Mouse (Mus musculus) kidney, embryonic 15.5 days (tissue): ENCODE measurements around the gene Pop5. TPM values are rescaled to one million over a fixed set of nuclear protein-coding genes. Genes with fewer than 3 reads are reported as not detected.

Experiments used
- ATAC-seq: fragments of 200-750 bp; cut with Nextera tagmentation; replicated peaks from 2 replicates; pipeline ENCODE4 v1.8.0; 2017; ENCODE audit warnings: moderate TSS enrichment; ENCODE audit not compliant: low FRiP score
- H3K27ac ChIP-seq: fragments of 300-500 bp; sonication (generic); 2 replicates; pipeline ENCODE4 v1.5.1; 2015; ENCODE audit warnings: mild to moderate bottlenecking, inconsistent platforms
- H3K27me3 ChIP-seq: fragments of 300-500 bp; sonication (generic); 2 replicates; pipeline ENCODE4 v1.6.1; 2015; ENCODE audit warnings: inconsistent platforms
- H3K36me3 ChIP-seq: fragments of 300-500 bp; sonication (generic); 2 replicates; pipeline ENCODE4 v1.6.1; 2015; ENCODE audit warnings: inconsistent platforms
- H3K4me1 ChIP-seq: fragments of 300-500 bp; sonication (generic); 2 replicates; pipeline ENCODE4 v1.6.1; 2015; ENCODE audit warnings: inconsistent platforms
- H3K4me2 ChIP-seq: fragments of 300-500 bp; sonication (generic); 2 replicates; pipeline ENCODE4 v1.6.1; 2015; ENCODE audit warnings: moderate library complexity, mild to moderate bottlenecking, inconsistent platforms
- H3K4me3 ChIP-seq: fragments of 300-500 bp; sonication (generic); replicated peaks from 2 replicates; pipeline ENCODE4 v1.5.1; 2015; ENCODE audit warnings: mild to moderate bottlenecking, inconsistent platforms
- H3K9ac ChIP-seq: fragments of 300-500 bp; sonication (generic); 2 replicates; pipeline ENCODE4 v1.6.1; 2015; ENCODE audit warnings: mild to moderate bottlenecking, inconsistent platforms
- H3K9me3 ChIP-seq: fragments of 300-500 bp; sonication (generic); replicated peaks from 2 replicates; pipeline ENCODE4 v1.6.1; 2016; ENCODE audit warnings: inconsistent platforms
- WGBS: fragments of 180-500 bp; shearing (Covaris S2); methylation state at CpG from one replicate; pipeline ENCODE4 v1.1.7; 2015; ENCODE audit warnings: mixed read lengths; 5-methylcytosine and 5-hydroxymethylcytosine counted together
- polyA plus RNA-seq: library from polyadenylated mRNA; unstranded; fragments of >200 nt; fragmentation: Nextera tagmentation; extraction: Ambion mirVana; gene quantifications from 2 replicates; pipeline ENCODE4 v1.2.1, GENCODE M21; 2015

The Pop5 gene
- polyA plus RNA-seq, 1 experiment from 2014 or later, result 123 TPM

DNA sequence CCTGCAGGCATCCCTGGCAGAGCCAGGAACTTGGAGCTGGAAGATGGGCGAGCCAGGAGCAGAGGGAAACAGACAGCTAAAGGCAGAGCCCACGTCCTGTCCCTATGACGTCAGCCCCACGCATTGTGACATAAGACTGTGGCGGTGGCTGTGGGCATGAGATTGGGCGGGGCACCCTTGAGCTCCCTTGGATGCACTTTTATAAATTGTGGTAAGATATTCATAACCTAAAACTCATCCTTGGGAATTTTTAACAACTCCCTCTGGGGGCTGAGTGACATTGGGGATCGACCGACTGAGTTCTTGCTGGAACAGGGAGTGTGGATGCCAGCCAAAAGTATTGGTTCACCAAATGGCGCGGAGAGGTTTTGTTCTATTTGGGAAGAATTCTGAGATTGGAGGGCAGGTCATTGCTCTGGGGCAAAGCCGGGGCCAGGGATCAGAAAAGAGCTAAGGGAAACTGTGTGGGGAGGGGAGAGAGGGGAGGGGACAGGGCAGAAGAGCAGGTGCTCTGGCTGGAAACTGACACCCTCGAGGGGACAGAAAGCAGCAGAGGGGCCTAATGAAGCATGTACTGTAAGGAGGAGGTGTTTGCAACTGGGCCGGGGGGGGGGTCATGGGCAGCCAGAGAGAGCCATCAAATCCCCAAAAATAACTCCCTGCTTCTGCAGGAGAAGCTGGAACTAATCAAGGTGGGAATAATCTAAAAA lies 14.6 kb upstream of the Pop5 start:
- Histone ChIP-seq H3K27ac (no peak overlapping the region), H3K9me3 (no peaks in the 10 kb centered on the region), H3K27me3 (peaks cover 10% of the 10 kb centered on the region; the same call in 1 of the 2 replicates), H3K36me3 (no peaks in the 10 kb centered on the region), H3K4me3 (no peak overlapping the region), H3K4me1 (peaks cover 18% of the 10 kb centered on the region), H3K9ac (no peak overlapping the region), H3K4me2 (peak overlapping the region; percentile 14; the same call in 1 of the 2 replicates)
- 34% methylated on average over 13 of the region's 13 CpGs for whole genome bisulfite sequencing
- 0 out of 2 replicates have a peak, but pooled peaks have one; percentile 54 for ATAC-seq

DNA sequence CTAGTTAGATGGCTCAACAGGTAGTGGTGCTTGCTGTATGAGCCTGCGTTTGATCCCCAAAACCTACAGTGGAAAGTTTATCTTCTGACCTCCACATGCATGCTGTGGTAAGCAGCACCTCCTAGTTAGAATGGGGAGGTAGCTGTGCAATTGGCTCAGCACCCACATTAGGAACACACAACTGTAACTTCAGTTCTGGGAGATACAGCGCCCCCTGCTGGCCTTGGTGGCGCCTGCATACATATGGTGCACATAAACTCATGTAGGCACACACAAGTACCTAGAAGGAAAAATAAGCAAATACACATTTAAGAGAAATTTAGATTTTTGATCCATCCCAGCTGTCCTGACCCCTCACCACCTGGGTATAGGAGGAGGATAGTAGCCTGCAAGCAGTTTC lies 13.2 kb upstream of the Pop5 start:
- WGBS, result 81% methylated on average over 3 of the region's 3 CpGs
- H3K9me3 ChIP-seq, result no peaks in the 10 kb centered on the region
- peaks cover 7% of the 10 kb centered on the region; the same call in 1 of the 2 replicates for H3K27me3 ChIP-seq
- H3K4me3 ChIP-seq, result no peak overlapping the region
- no peak overlapping the region for H3K4me2 ChIP-seq
- no peak overlapping the region for H3K9ac ChIP-seq
- no peak overlapping the region for H3K27ac ChIP-seq
- ATAC-seq, result no peak
- H3K4me1 ChIP-seq, result peaks cover 18% of the 10 kb centered on the region
- H3K36me3 ChIP-seq, result no peaks in the 10 kb centered on the region

DNA sequence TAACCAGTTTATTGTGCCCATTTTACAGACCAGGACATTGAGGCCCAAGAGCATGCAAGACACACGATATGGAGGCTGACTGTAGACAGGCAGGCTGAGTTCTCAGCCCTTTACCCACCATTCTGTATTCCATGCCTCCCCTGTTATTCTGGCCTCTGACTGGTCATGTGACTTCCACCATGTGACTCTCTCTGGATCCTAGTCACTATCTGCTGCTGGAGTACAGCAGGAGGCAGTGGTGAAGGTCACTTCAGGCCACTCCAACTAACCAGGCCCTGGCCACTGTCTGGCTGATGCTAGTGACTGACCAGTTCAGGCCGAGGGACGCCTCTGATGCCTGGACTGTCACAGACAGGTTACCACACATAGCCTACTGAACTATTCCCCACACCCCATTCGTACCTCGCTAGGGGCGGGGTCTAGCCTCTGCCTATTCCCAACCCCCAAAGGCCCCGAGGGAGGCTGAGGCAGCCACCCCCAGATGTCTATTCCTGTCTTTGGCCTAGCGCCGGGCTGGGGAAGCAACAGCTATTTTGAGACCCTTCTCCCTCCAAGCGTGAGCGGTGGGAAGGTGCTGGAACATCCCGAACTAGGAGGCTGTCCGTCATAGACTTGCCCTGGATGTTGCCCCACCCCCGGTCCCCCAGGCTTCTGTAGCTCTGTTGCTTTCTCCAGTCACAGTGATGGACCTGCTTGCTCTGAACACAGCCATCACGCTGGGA lies 4.6 kb upstream of the Pop5 start:
- peaks cover 23% of the 10 kb centered on the region for H3K4me1 ChIP-seq
- peak overlapping the region; percentile 9; the same call in 1 of the 2 replicates for H3K4me3 ChIP-seq
- 0 out of 2 replicates have a peak, but pooled peaks have one; percentile 9 for ATAC-seq
- peaks cover 23% of the 10 kb centered on the region for H3K27me3 ChIP-seq
- H3K4me2 ChIP-seq, result peak overlapping the region; percentile 39
- H3K9ac ChIP-seq, result no peak overlapping the region
- H3K36me3 ChIP-seq, result no peaks in the 10 kb centered on the region
- WGBS, result 53% methylated on average over 15 of the region's 15 CpGs
- H3K9me3 ChIP-seq, result no peaks in the 10 kb centered on the region
- no peak overlapping the region for H3K27ac ChIP-seq

DNA sequence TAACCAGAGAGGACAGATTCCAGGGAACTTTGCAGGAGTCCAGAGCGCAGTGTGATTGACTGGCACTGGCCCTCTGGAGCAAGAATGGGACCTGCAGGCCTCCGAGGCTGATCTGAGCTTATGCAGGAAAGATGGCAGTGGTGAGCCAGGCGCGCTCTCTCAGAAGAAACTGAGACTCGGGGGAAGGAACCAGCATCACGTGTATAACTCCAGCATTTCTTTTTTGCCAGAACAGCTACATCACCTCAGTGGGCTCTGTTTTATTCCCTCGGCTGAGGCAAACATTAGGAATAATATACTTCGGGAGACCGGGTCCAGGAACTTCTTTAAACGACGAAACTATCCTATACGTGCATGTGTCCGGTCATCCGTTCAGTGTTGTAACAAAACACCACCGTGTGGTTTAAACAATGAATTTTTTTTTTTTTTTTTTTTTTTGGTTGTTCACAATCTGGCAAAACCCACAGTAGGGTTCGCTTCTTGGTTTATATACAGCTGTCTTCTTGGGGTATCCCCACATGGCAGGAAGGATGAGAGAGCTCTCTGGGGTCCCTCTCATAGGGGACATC lies 4.0 kb upstream of the Pop5 start:
- peak overlapping the region; percentile 39 for H3K4me2 ChIP-seq
- peak overlapping the region; percentile 9; the same call in 1 of the 2 replicates for H3K4me3 ChIP-seq

GRCm38 (mm10) chr5:115232516-115232915 lies 3.1 kb upstream of the Pop5 start:
- Histone ChIP-seq H3K27me3 (peaks cover 23% of the 10 kb centered on the region), H3K4me2 (no peak overlapping the region), H3K9ac (no peak overlapping the region), H3K4me1 (peaks cover 27% of the 10 kb centered on the region), H3K27ac (no peak overlapping the region), H3K36me3 (no peaks in the 10 kb centered on the region), H3K4me3 (no peak overlapping the region), H3K9me3 (no peaks in the 10 kb centered on the region)
- 41% methylated on average over 6 of the region's 6 CpGs for WGBS
- no peak for ATAC-seq

More for the DNA sequence above, 4.0 kb upstream of the Pop5 start:
- no peak for ATAC-seq
- no peak overlapping the region for H3K27ac ChIP-seq
- H3K4me1 ChIP-seq, result peaks cover 27% of the 10 kb centered on the region
- H3K27me3 ChIP-seq, result peaks cover 23% of the 10 kb centered on the region
- 20% methylated on average over 16 of the region's 16 CpGs for WGBS
- H3K9ac ChIP-seq, result no peak overlapping the region
- H3K36me3 ChIP-seq, result no peaks in the 10 kb centered on the region
- H3K9me3 ChIP-seq, result no peaks in the 10 kb centered on the region

DNA sequence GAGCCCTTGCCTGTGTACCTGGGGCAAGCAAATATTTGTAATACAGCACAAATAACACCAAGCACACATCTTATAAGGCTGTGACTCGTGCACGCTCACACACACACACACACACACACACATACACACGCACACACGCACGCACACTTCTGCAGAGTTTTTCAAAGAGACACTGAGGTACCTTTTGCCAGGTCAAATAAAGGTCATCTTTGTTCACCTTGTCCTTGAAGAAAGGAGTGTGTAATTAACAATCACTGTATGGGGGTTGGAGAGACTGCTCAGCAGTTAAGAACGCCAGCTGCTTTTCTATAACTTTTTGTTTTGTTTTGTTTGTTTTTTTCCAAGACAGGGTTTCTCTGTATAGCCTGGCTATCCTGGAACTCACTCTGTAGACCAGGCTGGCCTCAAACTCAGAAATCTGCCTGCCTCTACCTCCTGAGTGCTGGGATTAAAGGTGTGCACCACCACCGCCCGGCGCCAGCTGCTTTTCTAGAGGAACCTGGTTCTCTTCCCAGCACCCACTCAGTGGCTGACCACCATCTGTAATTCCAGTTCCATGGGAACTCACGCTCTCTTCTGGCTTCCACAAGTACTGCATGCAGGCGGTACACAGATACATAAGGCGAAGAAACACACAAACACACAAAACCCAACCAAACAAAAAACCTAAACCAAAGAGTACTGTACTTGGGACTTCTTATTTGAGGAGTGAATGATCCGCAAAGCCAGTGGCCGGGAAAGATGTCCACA lies 2.4 kb upstream of the Pop5 start:
- Histone ChIP-seq H3K4me1 (peaks cover 27% of the 10 kb centered on the region), H3K4me2 (no peak overlapping the region), H3K9ac (no peak overlapping the region), H3K4me3 (no peak overlapping the region), H3K27me3 (peaks cover 23% of the 10 kb centered on the region), H3K27ac (no peak overlapping the region), H3K36me3 (no peaks in the 10 kb centered on the region), H3K9me3 (no peaks in the 10 kb centered on the region)
- ATAC-seq, result no peak
- 89% methylated on average over 14 of the region's 14 CpGs for WGBS

- 61% methylated on average over 6 of the region's 6 CpGs for WGBS
- no peak overlapping the region for H3K4me2 ChIP-seq
Measured at GRCm38 (mm10) chr5:115234519-115234918, 1.1 kb upstream of the Pop5 start.

DNA sequence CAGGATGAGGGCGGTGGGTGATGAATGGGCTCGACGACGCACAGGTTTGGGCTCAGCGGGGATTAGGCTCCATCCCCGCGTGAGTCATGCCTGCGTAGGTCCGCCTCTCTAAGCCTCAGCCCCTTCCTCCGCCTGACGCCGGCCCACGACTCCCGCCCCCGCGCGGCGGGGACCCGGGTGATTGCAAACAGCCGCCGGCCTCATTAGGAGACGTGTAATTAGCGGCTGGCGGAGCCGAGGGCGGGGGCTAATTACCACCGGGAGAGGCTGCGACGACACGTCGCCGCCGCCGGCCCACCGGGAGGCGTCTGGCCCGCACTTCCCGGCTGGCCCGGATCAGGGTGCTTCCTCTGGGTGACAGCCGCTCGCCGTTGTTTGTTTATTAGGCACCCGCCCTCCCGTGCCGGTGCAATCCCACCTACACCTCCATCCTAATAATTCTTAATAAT lies 289 bp upstream of the Pop5 start:
- peaks cover 8% of the 10 kb centered on the region for H3K36me3 ChIP-seq
- peaks cover 23% of the 10 kb centered on the region for H3K27me3 ChIP-seq
- peaks cover 38% of the 10 kb centered on the region for H3K4me1 ChIP-seq
- H3K4me3 ChIP-seq, result peak overlapping the region; percentile 55
- ATAC-seq, result peak; percentile 46; the same call in 1 of the 2 replicates
- peak overlapping the region; percentile 38 for H3K27ac ChIP-seq
- H3K4me2 ChIP-seq, result peak overlapping the region; percentile 91
- peak overlapping the region; percentile 55 for H3K9ac ChIP-seq
- no peaks in the 10 kb centered on the region for H3K9me3 ChIP-seq
- WGBS, result under 1% methylated on average over 44 of the region's 45 CpGs

More at GRCm38 (mm10) chr5:115234519-115234918, 1.1 kb upstream of the Pop5 start:
- Histone ChIP-seq H3K27me3 (peaks cover 23% of the 10 kb centered on the region), H3K9me3 (no peaks in the 10 kb centered on the region), H3K36me3 (no peaks in the 10 kb centered on the region), H3K9ac (no peak overlapping the region), H3K27ac (no peak overlapping the region), H3K4me3 (no peak overlapping the region), H3K4me1 (peaks cover 38% of the 10 kb centered on the region)
- no peak for ATAC-seq

GRCm38 (mm10) chr5:115237803-115238728 lies 2.4 kb downstream of the Pop5 start:
- ATAC-seq, result peak; percentile 87
- WGBS, result under 1% methylated on average over 88 of the region's 88 CpGs
- Histone ChIP-seq H3K4me3 (peak overlapping the region; percentile 82), H3K9ac (peak overlapping the region; percentile 70), H3K36me3 (peaks cover 35% of the 10 kb centered on the region), H3K27ac (peak overlapping the region; percentile 70), H3K9me3 (no peaks in the 10 kb centered on the region), H3K4me2 (peak overlapping the region; percentile 88), H3K27me3 (peaks cover 8% of the 10 kb centered on the region), H3K4me1 (peaks cover 26% of the 10 kb centered on the region)

GRCm38 (mm10) chr5:115238729-115239195 lies 3.1 kb downstream of the Pop5 start:
- H3K4me3 ChIP-seq, result peak overlapping the region; percentile 82
- peaks cover 42% of the 10 kb centered on the region for H3K36me3 ChIP-seq
- peak overlapping the region; percentile 70 for H3K9ac ChIP-seq
- peaks cover 26% of the 10 kb centered on the region for H3K4me1 ChIP-seq
- no peak for ATAC-seq
- H3K9me3 ChIP-seq, result no peaks in the 10 kb centered on the region
- H3K27ac ChIP-seq, result no peak overlapping the region
- H3K27me3 ChIP-seq, result peaks cover 5% of the 10 kb centered on the region
- 6% methylated on average over 11 of the region's 11 CpGs for WGBS
- H3K4me2 ChIP-seq, result peak overlapping the region; percentile 88
